Mouse (Mus musculus): ENCODE data around the gene Dcst1.
A peak's percentile ranks its signal among the peaks of the same experiment; 100 is the strongest.

Dcst1 gene

GRCm38 (mm10) chr3:89365486-89366414 lies 697 bp upstream of the Dcst1 start:
- DNase-seq (ENCODE audit: low read depth, low spot score) = no peak

GRCm38 (mm10) chr3:89364631-89365030 lies 422 bp downstream of the Dcst1 start:
- peak; percentile 56 for DNase-seq (ENCODE audit: low read depth, low spot score)

GRCm38 (mm10) chr3:89361675-89362074 lies 3.4 kb downstream of the Dcst1 start, which contains the start of gene Dcst2:
TSS of gene Dcst2 (plus strand) at chr3:89361975.
- no peak for DNase-seq (ENCODE audit: low read depth, low spot score)

- no peak for DNase-seq (ENCODE audit: low read depth, low spot score)
Observed at GRCm38 (mm10) chr3:89360237-89360636, 4.8 kb downstream of the Dcst1 start.

GRCm38 (mm10) chr3:89359630-89360029 lies 5.4 kb downstream of the Dcst1 start:
- peak; percentile 60 for DNase-seq (ENCODE audit: low read depth, low spot score)

GRCm38 (mm10) chr3:89356029-89356428 lies 9.0 kb downstream of the Dcst1 start:
- DNase-seq (ENCODE audit: low read depth, low spot score) = no peak

GRCm38 (mm10) chr3:89355512-89355902 lies 9.5 kb downstream of the Dcst1 start:
- DNase-seq (ENCODE audit: low read depth, low spot score) = no peak

GRCm38 (mm10) chr3:89354816-89355511 lies 10.1 kb downstream of the Dcst1 start:
- DNase-seq (ENCODE audit: low read depth, low spot score) = peak; percentile 87

- DNase-seq (ENCODE audit: low read depth, low spot score) = no peak
Observed at GRCm38 (mm10) chr3:89351271-89351670, 13.8 kb downstream of the Dcst1 start.

- DNase-seq (ENCODE audit: low read depth, low spot score) = peak; percentile 93
Observed at GRCm38 (mm10) chr3:89349869-89350501, 15.1 kb downstream of the Dcst1 start, which contains the start of gene Adam15. TSS of gene Adam15 (minus strand) at chr3:89349996.

GRCm38 (mm10) chr3:89348911-89349868 lies 15.9 kb downstream of the Dcst1 start:
- DNase-seq (ENCODE audit: low read depth, low spot score) = peak; percentile 86

- no peak for DNase-seq (ENCODE audit: low read depth, low spot score)
Observed at GRCm38 (mm10) chr3:89347916-89348315, 17.1 kb downstream of the Dcst1 start.

GRCm38 (mm10) chr3:89346815-89347540 lies 18.1 kb downstream of the Dcst1 start:
- DNase-seq (ENCODE audit: low read depth, low spot score) = no peak

- DNase-seq (ENCODE audit: low read depth, low spot score) = no peak
Observed at GRCm38 (mm10) chr3:89343279-89343678, 21.8 kb downstream of the Dcst1 start.

- DNase-seq (ENCODE audit: low read depth, low spot score) = no peak
Observed at GRCm38 (mm10) chr3:89341794-89342193, 23.3 kb downstream of the Dcst1 start.

GRCm38 (mm10) chr3:89340465-89340864 lies 24.6 kb downstream of the Dcst1 start:
- peak; percentile 92 for DNase-seq (ENCODE audit: low read depth, low spot score)

- DNase-seq (ENCODE audit: low read depth, low spot score) = peak; percentile 92
Observed at GRCm38 (mm10) chr3:89339416-89339815, 25.6 kb downstream of the Dcst1 start.

- DNase-seq (ENCODE audit: low read depth, low spot score) = peak; percentile 92
Observed at GRCm38 (mm10) chr3:89337721-89338578, 27.1 kb downstream of the Dcst1 start, which contains the start of gene Efna4. TSS of gene Efna4 (minus strand) at chr3:89338028.

- DNase-seq (ENCODE audit: low read depth, low spot score) = no peak
Observed at GRCm38 (mm10) chr3:89337062-89337720, 27.9 kb downstream of the Dcst1 start.

All from ZHBTc4 (cell line).